Mouse (Mus musculus) cerebellum, adult 8-10 months (tissue): Measurements from ENCODE around the gene Slc25a25.

Experiments
- DNase-seq: peaks from one replicate; pipeline ENCODE4 v3.0.0; 2022

The Slc25a25 gene

DNA sequence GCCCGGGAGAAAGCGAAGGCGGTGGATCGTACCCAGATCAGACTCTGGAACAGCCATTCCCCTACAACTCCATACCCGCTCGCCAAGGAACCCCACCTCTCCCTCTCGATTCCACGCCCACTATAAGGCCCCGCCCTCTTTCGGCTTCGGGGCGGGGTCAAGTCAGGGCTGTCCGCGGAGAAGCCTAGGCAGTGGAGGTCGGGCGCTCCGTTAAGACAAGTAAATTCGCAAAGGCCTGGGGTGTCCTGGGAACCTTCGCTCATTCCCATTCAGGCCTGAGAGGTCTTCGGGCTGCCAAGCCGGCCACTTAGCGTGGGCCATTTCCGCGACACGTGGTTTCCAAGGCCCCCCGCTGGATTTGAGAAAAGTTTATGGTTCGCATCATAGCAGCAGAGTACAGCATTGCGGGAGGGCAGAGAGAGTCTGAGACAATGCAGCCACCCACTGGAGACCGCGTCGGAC is 55.7 kb downstream of the Slc25a25 start, which contains the start of gene Ptges2:
TSS of gene Ptges2 (plus strand) at position 413 of the 462 bp plus-strand sequence.
- peak; percentile 92 for DNase-seq

DNA sequence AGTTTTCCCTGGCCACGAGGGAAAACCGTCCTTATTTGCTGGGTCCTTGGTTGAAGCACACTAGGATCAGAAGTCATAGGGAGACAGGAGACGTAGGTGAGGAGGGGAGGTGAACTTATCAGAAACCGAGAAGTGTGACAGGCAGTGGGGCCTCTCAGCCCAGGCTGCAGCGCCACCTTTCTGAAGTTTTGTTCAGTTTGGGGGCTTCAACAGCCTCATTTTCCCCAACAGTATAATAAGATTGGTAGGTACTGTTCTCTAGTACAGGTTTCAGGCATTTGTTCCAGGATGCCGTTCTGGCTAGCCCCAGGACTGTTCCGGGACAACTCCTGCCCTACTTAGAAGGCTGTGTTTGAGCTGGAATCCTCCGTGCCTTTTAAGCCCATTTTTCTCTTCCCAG is 56.3 kb downstream of the Slc25a25 start:
- DNase-seq = no peak

DNA sequence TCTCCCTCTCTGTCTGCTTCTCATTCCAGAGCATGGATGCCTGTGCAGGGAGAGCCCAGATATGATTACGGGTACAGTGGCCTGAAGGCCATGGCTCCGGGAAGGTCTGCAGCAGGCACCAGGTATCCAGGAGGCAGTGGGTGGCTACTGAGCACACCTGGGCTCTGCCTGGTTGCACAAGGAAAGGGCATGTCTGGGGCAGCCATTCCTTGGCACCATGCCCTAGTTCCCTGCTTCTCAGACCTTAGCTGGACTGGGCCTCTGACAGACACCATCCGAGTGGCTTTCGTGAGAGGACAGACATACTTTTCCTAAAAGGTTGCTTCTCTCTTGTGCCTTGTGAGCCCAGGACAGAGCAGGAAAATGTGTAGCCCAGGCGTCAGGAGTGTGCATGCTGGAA is 59.2 kb downstream of the Slc25a25 start:
- no peak for DNase-seq

DNA sequence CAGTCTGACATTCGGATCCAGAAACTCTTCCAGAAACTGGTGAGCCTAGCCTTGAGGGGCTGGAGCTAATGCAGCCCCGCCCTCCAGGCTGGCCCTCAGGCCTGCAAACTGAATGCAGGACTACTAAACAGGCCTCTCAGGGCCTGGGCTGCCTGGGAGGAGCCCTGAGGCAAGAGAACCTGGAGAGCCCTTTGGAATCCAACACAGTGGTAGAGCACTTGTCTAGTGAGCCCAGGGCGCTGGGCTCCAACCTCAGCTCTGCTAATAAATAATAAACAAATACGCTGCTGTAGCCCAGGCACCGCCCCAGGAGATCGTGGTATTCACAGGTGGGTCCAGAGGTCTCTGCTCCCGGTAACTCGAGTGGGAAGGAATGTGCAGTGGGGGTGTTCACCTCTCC is 60.4 kb downstream of the Slc25a25 start:
- no peak for DNase-seq

DNA sequence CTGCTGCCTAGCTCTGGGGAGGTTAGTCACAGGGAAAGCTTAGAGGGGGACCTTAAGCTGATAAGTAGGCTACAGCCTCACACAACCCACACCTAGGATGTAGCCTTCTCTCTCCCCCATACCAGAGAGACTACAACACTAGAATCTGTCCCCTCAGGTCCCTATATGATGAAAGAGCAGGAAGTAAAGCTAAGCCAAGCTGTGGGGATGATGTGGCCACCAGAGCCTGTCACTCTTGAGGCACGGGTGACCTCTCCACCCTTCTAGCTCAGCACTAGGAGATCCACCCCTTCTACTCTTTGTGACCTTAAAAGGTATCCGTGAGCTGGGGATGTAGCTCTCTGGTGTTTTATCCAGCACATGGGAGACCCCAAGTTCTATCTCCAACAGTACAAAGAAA is 62.1 kb downstream of the Slc25a25 start:
- no peak for DNase-seq

DNA sequence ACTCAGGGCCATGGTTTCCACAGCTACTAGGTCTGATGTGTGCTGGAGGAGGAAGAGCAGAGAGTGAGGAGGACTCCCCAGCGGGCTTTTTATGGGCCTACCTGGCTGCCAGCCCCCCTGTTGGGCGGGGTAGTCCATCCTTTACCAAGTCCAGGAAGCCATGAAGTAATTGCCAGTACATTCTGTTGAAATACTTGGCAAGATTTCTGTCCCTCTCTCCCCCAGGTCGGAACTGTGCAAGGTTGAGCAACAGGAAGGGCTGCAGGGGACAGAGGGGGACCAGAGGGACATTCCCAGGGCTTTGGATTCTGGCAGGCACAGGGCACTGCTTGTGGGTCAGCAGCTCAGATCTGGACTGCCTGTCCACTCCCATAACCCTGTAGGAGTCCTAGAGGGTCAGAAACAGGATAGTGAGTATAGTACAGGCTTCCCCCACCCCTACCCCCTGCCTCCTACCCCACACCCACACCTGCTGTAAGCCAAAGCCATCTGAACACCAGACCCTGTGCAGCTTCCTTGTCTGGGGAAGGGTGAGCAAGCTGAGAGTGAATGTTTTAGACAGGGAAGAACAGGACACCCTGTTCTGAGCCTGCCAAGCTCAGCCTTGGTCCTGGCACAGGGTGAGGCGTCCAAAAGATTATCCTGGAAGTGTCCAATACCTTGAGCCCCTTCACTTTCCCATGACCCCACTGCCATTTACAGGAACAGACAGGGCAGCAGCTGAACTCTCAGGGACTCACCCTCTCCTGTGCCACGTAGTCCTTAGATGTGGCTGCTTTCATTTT is 63.3 kb downstream of the Slc25a25 start, which contains the start of gene Lcn2:
TSS of gene Lcn2 (minus strand) at position 547 of the 785 bp plus-strand sequence.
- DNase-seq = no peak

DNA sequence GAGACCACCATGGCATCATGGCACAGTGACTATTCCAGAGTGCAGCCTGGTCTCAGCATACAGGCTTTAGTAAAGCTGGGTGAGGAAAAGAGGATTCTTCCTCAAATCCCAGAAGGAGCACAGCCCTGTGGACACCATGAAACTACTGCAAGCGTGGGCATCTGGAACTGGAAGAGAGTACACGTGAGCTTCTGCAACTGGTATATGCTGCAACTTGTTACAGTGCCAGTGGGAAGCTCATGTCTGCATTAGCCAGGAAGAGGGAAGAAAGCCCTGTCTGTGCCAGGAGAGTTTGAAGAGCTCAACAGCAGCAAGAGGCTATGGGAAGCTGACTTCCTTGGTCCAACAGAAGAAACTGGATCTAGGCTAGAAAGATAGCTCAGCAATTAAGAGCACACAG is 68.6 kb downstream of the Slc25a25 start:
- no peak for DNase-seq

DNA sequence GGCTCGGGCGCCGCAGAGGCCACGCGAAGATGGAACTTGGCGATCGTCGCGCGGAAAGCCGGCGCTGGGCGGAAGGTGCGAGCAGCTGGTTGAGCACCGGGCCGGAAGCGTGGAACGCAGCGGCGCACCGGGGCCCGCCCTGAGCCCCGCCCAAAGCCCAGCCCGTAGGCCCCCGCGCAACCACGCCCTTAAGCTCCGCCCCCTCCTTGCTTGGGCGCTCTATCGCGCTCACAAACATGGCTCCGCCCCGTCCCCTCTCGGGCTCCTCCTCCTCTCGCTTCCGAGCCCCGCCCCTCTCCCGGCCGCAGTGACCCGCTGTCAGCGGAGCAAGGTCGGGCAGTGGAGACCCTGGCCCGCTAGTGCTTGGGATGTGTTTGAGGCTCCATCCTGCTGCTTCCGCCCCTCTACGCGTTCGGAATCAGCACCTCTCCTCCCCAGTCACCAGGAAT is 69.4 kb downstream of the Slc25a25 start, which contains the start of gene 1110008P14Rik:
TSS of gene 1110008P14Rik (minus strand) at position 164 of the 449 bp plus-strand sequence.
- peak; percentile 96 for DNase-seq

DNA sequence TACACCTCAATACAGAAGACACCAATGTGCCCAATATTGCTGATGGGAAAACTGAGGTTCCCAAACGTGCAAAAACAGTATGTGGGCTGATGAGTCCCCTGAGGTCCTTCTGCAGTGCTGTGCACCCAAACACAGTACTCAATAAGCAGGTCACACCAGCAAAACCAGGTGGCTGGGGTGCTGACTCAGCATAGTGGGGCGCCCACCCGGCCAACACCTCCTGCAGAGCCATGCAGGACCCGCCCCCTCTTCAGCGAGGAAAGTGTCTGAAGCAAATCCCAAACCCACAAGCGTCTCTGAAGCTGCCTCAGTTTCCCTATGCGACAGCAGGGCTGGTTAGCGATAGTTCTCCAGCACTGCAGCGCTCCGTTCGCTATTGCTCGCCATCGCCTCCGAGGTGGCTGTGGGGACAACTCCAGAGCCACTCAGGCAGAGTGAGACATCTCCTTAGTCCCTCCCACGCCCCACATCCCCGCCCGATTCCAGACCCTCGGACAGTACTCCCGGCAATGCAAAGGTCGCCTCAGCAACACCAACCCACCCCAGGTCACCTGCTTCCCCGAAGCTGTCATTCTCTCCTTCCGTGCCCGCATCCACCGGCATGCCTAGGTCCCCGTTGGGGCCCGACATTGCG is 70.0 kb downstream of the Slc25a25 start:
- no peak for DNase-seq

DNA sequence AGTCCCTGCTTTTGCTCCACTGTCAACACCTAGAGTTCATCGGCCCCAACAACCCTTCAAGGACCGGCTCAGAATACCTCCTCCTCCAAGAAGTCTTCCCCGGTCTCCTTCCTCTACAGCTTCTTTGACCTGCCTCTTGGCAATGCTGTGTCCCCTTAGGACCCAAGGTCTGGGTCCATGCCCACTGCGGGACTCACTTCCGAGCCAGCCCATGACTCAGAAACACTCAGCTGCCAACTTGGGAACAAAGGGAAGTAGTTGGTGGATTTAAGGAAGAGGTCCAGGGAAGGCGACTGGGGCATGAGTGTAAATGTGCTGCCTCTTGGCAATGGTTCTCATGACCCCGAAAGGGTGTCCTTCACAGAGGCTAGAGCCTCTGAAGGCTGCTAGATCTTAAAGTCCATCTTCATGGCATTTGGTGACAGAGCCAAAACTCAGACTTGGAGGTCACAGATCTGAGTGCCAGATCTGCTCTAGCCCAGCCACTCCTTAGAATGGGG is 71.2 kb downstream of the Slc25a25 start:
- no peak for DNase-seq

DNA sequence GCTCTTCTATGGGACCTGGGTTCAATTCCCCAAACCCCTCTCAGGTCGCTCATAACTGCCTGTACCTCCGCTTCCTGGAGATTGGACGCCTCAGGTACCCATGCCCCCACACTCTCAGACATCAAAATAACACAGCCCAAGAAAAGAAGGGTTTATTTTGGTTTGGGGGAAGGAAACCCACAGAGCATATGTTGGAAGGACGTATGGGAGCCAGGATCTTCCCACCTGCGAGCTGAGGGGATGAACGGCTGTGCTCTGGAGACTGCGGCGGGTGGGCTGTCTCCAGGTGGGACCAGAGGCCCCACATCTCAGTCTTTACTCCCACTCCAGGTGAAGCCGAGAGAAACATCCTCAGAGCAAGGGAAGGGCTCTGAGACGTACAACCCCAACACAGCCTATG is 74.3 kb downstream of the Slc25a25 start:
- DNase-seq = no peak

DNA sequence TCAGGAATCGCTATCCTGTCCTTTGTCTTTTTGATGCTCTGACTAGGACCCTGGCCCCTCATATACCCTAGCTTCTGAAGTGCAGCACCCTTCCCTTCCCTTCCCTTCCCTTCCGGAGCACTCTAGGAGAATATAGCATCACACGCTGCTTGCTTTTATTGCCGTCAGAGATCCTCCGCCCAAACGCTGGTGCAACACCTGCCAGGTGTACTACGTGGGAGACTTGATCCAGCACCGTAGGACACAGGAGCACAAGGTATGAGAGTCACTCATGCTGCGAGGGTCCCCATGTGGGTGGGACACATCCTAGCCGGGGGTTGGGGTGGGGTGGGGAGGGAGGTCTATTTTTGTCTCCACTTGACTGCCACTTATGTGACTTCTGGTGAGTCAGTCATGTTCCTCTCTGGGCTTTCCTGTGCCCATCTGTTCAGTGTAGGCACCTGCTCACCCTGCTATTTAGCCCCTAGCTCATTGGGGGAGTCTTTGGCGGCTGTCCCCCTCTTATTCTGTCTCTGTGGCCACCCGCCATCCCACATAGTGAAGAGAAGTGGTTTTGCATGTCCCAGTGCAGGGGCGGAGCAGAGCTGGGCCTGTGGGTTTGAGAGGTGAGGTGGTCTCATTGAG is 75.8 kb downstream of the Slc25a25 start:
- DNase-seq = no peak

DNA sequence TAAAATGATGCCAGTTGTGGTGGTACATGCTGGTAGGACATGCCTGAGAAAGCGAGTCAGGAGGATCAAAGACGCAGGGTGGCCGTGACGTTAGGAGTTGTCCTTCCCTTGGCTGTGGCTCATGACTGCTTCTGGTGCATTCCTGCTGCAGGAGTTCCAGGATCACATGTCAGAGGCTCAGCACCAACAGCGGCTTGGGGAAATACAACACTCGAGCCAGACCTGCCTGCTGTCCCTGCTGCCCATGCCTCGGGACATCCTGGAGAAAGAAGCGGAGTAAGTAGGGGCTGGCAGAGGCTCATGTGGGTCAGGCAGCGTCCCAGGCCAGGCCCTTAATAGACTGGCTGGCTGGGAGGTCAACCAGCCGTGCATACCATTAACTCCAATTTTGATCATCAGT is 77.1 kb downstream of the Slc25a25 start:
- DNase-seq = no peak

DNA sequence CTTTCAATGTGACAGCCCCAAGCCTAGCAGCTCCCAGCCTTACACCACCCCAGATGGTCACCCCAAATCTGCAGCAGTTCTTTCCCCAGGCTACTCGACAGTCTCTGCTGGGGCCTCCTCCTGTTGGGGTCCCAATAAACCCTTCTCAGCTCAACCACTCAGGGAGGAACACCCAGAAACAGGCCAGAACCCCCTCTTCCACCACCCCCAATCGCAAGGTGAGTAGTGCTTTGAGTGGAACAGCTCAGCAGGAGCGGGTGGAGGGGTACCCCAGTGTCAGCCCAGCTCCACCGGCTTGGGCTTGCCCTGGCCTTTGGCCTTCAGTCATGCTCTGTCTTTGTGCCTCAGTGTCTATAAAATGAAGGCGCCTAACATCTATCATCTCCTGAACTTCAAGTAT is 83.9 kb downstream of the Slc25a25 start:
- DNase-seq = no peak
